Mouse (Mus musculus): ENCODE measurements at regions not wholly inside any gene's neighbourhood (a gene's known extent, or its start where the extent isn't known, plus 50 kb on each side); places are given as distances from the start of the nearest gene placed in this dataset.
A peak's percentile ranks its signal among the peaks of the same experiment; 100 is the strongest.

DNA sequence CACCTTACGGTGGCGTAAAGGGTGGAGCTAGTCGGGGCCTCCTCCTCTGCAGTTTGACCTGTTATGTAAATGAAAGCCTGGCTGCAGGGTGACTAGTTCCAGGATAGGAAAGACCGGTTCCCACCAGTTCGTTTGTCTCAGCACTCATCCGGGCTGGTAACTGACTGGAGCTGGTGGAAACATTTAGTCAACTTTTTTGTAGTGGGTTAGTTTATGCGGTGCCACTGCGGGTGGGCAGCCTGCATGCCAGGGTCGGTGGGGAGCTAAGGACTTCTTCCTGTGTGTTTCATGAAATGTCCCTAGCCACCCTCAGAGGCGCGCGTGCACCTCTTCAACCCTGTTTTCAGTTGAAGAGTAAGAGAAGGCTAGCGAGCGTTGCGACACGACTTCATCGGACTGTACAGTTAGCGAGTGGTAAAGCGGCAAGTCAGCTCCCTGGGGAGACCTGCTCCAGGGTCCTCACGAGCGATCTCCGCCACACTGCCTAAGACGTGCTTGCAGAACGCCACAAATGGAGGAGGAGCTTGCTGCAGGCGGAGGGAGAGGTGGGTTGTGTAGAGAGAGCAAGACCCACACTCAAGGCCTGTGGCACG is 76.5 kb upstream of the Gadd45a start:
- DNase-seq: peak; percentile 57

DNA sequence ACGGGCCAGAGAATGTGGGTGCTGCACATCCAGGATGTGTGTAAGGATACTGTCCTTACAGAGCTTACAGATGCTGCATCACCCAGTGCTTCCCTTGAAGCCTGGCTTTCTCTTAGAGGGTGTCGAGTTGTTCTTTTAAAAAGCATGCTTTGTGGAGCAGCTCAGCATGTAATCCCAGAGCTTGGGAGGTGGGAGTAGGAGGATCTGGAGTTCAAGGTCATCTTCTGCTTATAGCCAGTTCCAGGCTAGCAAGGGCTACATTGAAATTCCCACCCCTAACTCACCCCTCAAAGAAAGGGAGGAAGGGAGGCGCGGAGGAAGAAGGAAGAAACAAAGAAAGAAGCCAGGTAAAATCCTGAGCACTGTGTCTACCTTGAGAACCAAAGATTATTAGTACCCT is 76.0 kb upstream of the Gadd45a start:
- no peak for DNase-seq

DNA sequence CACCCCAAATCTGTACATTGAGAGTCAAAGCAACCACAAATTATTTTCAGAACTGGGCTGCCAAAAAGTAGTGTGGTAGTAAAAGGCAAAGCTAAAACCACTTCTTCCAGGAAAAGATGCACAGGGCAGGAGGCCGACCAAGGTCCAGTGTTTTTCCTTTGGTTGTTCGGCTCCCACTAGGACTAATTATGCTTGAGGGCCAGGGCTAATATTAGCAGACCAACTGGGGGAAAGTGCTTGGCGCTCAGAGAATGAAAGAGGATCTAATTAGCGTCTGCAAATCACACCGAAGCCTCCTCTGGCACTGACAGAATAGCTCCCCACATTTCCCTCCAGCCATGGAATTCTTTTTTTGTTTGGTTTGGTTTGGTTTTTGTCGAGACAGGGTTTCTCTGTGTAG is 75.1 kb upstream of the Gadd45a start:
- no peak for DNase-seq

DNA sequence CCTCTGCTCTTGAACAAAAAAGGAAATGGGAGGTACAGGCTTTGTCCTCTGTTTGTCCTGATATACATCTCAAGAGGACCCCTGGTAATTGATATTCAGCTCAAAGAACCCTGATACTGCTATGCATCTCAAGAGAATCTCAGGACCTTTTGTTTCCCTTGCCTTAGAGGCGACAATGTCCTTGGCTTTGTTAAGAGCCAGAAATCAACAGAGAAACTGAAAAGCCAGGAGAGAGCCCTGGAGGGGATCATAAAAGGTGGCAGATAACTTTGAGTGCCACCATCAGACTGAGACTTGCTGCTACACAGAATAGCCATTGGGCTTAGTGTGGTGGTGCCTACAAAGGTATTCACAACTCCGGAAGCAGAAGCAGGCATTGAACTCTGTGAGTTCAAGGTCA is 74.3 kb upstream of the Gadd45a start:
- DNase-seq: no peak

DNA sequence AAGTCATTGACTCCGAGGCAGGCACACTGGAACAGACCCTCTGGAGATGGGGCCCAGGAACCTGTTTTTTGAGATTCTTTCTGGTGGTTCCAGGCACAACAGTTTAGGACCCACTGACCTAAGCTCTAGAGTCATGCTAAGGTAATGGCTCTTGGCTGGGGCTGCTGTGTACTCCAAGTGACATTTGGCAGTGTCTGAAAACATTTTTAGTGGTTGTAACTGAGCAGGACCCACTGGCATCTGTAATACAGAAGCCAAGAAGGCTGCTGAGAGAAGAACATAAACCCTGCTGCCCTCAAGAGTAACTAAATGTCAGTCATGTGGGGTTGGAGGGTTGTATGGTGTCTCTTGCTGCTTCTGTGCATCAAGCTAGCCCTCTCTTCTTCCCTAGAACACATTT is 73.1 kb upstream of the Gadd45a start:
- no peak for DNase-seq

DNA sequence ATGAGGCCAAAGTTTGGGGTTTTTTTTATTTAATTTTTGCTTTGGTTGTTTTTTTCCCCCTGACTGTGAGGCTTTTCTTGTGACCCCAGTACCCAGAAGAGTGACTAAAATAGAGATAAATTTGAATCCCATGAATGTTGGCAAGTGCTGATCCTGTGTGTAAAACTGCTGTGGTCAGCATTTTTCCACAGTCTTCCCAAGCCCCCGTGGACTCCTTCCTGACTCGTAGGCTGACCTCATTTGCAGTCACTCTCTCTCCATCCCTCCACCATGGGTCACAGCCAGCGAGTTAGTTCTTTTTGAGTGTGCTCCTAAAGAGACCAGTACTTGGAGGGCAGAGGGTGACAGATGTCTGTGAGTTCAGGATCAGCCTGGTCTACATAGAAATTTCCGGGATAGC is 72.5 kb upstream of the Gadd45a start:
- no peak for DNase-seq

DNA sequence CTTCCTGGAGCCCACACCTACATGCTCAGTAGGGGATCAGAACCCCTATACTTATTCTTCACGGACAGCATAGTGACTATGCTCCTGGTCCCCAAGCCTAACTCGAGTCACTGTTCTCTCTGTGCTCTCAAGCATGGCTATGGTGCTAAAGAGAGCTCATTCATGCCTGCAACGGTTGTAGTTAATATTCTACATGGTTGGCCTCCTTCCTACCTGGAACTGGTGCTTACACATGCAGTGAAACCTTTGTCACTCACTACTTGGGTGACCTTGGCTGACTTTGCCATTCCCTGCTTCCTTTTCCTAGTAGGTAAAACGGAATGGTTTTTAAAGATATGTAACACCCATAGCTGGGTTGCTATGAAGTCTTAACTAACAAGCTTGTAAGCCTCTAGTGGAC is 70.3 kb upstream of the Gadd45a start:
- peak; percentile 73 for DNase-seq

DNA sequence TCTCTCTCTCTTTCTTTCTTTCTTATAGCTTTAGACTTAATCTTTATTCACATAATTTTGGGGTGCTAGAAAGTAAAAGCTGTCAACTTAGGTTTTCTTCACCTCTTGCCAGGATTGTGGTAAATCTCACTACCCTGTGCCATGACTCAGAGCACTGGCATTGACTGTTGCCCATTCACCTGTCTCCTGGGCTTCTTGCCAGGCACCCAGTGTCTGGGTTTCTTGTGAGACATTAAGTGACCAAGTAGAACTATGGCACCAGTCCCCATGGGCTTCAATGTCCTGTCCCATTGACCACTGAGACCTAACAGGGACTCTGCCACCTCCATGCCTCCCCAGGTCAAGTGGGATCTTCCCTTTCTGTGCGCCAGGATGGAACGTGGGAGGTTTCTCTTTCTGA is 69.2 kb upstream of the Gadd45a start:
- DNase-seq: peak; percentile 71

DNA sequence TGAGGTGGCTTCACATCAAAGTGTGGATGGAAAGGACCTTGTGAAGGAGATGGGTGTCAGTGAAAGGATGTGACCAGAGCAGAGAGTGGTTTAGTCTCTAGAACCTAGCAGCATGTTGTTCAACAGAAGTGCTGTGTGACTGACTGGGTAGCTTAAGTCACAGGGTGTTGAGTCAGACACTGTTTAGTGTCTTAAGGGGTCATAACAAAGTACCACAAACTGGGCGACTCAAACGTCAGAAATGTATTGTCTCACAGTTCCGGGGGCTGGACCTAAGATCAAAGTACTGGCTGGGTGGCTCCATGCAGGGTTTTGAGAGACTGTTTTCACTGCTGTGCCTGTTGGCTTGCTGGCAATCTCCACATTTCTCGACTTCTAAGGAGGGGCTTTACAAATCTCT is 68.1 kb upstream of the Gadd45a start:
- no peak for DNase-seq

DNA sequence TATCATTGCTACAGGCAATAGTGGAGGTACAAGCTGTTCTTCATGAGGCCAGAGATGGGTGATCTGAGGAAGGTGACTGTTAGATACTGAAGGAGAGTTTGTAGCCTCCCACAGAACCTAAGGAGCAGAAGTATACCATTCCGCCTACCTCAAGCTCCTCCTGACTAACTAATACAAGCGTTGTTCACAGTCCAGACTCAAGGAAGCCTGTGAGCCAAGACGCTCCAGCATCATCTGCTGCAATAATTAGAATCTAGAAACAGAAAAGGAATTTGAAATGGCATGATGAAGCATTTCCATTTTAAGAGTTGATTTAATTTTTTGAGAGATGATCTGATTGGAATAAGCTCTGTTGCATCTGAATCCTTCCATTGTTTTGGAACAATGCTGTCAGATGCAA is 66.9 kb upstream of the Gadd45a start:
- no peak for DNase-seq

DNA sequence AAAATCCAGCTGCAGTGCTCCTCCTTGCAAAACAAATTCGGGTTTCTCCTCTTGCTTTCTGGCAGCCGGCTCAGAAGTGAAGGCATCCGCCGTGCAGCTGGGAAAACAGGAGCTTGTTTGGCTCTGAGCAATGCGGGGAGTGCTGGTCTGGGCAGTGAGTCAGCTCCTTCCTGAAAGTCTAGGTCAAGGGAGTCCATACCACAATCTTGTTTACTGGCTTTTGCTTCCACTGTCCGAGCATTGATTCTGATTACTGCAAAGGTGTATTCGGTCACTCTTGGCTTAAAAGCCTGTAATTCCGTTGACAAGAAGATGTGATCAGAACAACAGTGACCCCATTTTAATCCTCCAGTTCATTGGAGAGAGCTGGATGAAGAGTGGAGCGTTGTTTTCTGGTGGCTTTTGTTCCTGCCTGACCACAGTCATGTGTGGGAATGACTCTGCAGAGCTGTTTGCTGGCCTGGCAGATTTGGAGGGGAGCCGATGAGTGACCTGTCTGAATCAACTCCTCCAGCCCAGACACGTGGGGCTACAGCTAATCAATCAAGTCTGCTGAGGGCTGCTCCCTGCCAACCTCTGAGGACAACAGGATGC is 65.4 kb upstream of the Gadd45a start:
- peak; percentile 83 for DNase-seq

DNA sequence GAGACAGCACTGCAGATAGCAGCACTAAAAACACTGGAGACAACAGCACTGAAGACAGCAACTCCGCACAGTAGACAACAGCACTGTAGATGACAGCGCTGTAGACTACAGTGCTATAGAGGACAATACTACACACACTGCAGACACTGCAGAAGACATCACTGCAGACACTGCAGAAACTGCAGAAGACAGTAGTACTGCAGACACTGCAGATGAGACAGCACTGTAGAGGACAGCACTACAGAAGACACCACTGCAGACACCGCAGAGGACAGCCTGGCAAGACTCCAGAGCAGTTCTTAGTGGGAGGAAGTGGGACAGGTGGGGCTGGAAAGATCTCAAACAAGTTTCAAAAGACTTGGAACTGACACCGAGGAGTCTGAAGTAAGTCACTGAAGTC is 64.8 kb upstream of the Gadd45a start:
- peak; percentile 72 for DNase-seq

DNA sequence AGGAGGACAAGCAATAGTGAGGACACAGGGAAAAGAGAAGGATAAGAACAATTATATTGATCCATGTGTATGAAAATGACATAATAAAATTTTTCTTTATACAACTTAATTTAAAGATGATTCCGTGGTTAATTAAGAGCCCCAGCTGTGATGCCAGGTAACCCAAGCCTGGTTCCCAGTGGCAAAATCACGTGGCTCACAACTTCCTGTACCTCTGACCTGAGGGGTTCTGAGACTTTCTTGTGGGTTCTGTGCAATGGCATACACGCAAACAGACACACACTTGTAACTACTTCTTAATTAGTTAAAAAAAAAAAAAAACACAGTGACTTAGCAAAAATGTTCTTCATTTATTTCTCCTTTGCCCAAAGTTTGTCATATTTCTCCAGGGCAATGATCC is 57.2 kb upstream of the Gadd45a start:
- DNase-seq: no peak

DNA sequence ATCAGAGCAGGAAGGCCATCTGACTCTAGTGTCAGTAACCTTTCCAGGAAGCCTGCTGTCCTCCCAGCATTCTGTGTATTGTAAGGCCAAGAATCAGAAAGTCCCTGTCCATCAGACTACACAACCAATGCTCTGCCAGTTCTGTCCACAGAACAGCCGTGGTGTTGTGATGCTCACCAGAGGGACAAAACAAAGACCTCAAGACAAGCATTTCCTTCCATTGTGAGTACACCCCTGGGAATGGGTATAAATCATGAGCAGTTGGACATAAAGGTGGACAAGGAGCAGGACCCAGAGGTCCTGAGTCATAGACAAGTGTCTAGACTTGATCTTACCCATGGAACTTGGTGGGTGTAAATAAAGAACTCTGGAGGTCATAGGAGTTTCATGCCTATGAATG is 55.9 kb upstream of the Gadd45a start:
- DNase-seq: no peak

DNA sequence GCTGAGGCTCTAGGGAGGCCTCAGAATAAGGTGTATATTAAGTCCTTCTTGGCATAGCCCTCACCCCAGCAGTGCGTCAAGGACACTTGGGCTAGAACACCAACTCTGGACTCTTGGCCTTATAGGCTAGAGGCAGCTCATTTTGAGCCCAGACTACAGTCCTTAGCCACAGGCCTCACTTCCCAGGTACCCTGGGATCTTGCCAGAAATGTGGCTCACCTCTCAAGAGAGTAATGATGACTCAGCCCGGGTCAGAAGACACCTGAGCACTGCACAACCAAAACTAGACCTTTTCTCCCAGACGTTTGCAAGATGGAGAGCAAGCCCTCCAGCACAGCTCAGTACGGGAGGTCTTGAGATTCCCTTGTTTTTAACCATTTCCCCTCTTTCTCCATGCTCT is 52.9 kb upstream of the Gadd45a start:
- DNase-seq: no peak

DNA sequence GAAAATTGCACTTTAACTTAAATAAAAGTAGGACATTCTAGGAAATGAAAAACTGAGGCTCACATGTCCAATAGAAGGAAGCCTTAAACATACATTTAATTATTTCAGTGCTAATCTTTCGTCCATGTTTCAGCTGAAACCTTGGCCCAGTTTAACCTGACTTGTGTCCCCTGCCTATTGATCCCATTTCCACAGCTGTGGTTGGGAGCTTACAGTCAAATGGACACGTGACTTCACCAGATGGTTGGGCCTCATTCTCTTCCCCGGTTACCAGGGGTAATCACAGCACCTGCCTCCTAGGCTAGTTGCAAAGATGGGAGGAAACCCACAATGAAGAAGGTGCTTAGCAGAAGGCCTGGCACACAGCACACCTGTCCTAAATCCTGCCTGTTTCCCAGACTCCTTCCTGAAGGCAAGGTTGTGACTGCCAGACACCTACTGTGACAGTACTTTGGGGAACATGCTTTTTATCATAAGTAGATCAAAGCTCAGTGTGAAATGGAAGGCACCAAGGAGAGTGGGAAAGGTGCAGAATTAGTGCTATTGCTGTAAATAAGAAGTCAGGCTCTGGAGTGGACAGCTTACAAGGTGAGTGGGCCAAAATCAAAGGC is 52.4 kb upstream of the Gadd45a start:
- no peak for DNase-seq

DNA sequence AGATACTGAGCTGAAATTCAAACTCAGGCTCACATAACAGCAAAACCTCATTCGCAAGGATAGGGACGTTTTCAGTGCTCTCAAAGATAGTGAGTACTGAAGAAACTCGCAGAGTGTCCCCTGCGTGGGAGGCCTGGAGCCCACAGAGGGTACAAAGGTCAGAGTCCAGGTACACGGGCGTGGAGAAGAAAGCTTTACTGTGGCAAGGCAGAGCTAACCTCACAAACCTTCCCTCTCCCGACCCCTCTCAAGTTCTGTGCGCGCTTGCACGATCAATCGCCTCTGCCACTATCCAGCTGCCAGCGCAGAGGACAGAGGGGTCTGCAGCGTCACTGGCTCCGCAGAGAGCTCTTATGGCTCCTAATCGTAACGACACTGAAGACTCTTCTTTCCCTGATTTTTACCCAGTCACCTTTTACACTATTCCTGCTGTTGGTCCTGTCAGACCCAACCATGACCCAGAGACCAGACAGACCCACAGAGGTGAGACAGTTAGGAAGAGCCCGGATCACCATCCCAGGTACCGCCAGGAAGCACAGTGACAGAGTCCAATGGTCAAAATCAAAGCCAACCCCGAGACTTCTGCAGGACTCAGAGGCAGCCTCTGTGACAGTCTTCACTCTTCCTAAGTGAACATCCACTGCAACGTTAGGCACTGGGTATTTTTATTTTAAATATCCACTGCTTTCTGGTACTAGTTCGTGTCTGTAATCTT is 51.6 kb upstream of the Gadd45a start:
- DNase-seq: no peak

DNA sequence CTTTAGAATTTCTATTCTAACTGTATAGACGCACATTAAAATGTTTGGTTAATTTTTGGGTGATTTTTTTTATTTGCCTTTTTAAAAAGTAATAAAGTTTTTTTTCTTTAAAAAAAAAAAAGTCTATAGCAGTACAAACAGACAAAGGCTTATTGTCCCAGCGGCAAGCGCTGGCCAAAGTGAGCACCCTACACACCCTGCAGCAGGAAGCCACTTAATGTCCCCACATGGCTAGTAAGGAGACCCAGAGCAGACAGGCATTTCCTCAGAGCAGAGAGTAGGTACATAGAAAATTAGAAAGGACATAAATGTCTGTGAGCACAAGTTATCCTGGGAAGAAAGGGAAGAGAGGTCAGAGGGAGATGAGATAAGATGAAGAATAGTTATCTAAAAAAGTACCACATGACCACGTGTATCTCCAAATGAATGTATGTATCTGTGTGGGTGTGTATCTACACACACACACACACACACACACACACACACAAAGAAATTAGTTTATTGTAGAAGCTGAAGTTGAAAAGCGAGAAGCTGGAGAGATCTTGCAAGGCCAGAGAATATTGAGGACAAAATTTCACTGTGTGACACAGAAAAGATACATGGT is 50.7 kb upstream of the Gadd45a start:
- DNase-seq: no peak

DNA sequence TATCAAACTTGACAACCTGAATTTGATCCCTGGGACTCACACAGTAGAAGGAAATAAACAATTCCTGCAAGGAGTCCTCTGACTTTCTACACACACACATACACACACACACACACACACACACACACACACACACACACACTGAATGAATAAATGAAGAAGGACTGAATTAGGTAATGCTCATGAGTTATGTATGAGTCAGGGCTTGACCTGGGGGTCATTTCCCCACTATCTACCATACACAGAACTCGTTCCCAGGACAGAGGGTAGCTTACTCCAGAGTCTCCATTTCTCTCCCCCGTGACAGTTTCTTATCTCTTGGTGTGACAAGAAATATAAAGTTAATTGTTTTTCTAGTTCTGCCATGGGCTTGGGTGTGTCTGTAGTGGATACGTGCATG is 50.1 kb upstream of the Gadd45a start:
- DNase-seq: no peak
